Mouse (Mus musculus): ENCODE results near the gene Tnfaip2. TPM values are rescaled to one million over a fixed set of nuclear protein-coding genes. Genes with fewer than 3 reads are reported as not detected.

The Tnfaip2 gene
- polyA plus RNA-seq (2015; fragmentation: Nextera tagmentation; extraction: Ambion mirVana): 9.0 and 9.1 TPM in 2 replicates

- DNase-seq (ENCODE audit: low spot score): no peak
Measured at GRCm38 (mm10) chr12:111442309-111443010, at the start of gene Tnfaip2. Tnfaip2 (plus strand) TSS chr12:111442469.

GRCm38 (mm10) chr12:111394008-111394407 is 48.3 kb upstream of the Tnfaip2 start:
- DNase-seq (ENCODE audit: low spot score): no peak

- no peak for DNase-seq (ENCODE audit: low spot score)
Measured at GRCm38 (mm10) chr12:111396997-111397396, 45.3 kb upstream of the Tnfaip2 start.

DNA sequence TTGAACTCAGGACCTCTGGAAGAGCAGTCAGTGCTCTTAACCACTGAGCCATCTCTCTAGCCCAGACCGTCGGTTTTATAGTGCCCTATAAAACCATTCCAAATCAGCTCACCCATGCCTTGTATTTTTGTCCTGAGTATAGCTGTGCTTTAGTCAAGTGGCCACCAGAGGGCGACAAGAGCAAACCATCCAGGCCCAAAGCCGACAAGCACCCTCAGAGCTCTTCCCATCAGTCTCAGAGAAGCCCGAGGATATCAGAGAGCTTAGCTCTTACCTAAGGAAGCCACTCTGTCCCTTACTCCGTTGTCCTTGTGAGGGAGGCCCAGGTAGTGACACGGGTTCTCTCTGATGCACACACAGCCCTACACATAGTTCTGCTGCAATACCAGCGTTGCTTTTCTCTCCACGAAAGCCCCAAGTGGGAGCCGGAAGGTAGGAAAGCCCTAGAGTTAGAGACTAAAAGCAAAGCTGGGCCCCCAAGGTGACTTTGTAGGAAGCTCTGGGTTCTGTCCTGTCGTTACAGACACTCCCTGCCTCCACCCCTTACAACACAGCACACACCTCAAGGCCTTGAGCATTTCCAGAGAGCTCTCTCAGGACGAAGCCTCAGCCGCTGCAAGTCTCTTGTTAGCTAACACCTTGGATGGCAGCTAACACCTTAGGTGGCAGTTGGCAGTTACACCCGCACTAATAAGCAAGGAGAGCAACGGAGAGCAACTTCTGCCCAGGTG is 40.6 kb upstream of the Tnfaip2 start:
- peak; percentile 75 for DNase-seq (ENCODE audit: low spot score)

DNA sequence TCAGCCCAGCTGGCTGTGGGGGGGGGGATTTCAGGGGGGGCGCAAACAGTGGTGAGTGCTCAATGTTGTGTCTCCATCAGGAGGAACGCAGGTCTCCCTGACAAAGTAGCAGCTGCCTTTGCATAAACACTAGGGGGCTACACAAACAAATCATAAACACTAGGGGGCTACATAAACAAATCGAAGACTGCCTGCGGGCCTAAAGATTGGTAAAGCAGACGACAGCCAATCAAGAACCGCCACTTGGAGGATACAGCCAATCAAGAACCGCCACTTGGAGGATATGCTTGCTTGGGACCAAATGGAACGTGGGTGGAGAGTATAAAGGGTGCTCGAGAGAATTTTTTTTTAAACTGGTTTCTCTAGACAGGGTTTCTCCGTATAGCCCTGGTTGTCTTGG is 37.4 kb upstream of the Tnfaip2 start:
- DNase-seq (ENCODE audit: low spot score): no peak

DNA sequence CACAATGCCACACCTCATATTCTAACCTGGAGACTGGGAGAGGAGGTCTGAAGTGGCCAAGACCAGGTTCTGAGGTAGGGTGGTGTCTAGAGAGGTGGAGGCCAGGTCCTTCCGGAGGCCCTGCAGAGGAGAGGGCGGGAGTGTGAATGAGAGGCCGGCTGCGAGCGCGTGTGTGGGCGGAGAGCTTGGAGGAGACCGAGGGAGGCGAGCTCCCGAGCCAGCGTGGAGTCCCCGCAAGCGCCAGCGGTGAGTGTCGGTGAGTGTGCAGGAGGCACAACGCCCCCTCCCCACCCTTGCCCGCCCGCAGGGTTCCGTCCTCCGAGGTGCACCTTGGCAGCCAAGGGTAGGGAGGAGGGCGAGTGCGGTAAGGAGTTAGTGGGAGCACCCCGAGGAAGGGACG is 35.6 kb upstream of the Tnfaip2 start, which contains the start of gene Lbhd2:
Lbhd2 (plus strand) TSS at position 188 of the 400 bp plus-strand sequence.
- DNase-seq (ENCODE audit: low spot score): peak; percentile 9

GRCm38 (mm10) chr12:111409583-111409982 is 32.7 kb upstream of the Tnfaip2 start:
- no peak for DNase-seq (ENCODE audit: low spot score)

DNA sequence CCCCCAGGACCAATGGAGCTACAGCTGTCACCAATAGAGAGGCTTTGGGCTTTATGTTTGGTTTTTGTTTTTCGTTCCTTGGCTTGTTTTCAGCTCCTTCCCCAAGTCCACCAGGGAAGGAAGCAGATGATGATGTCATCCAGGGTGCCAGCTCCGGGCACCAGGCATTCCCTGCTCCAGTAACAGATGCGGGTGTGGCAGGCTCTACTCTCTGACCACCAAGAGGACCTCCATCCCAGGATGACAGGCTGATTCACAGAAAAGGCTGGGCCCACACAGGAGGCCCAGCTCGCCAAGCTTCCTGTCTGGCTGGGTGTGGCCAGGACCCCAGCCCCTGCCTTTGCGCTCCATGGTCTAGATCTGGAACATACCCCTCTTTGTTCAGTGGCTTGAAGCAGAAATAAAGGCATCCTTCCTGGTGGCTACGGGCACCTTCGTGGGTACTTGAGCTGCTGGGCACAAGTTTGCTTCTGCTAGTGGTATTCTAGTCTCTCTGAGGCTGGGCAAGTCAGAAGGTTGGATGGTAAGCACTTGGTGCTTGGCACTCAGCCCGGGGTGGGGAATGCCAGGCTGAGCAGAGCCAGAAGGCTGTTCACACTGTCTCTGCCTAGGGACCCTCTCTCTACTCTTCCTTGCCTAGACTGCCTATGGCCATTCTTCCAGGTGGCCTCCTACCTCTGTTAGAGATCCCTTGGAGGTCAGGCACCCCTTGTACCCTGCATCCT is 30.5 kb upstream of the Tnfaip2 start:
- no peak for DNase-seq (ENCODE audit: low spot score)

DNA sequence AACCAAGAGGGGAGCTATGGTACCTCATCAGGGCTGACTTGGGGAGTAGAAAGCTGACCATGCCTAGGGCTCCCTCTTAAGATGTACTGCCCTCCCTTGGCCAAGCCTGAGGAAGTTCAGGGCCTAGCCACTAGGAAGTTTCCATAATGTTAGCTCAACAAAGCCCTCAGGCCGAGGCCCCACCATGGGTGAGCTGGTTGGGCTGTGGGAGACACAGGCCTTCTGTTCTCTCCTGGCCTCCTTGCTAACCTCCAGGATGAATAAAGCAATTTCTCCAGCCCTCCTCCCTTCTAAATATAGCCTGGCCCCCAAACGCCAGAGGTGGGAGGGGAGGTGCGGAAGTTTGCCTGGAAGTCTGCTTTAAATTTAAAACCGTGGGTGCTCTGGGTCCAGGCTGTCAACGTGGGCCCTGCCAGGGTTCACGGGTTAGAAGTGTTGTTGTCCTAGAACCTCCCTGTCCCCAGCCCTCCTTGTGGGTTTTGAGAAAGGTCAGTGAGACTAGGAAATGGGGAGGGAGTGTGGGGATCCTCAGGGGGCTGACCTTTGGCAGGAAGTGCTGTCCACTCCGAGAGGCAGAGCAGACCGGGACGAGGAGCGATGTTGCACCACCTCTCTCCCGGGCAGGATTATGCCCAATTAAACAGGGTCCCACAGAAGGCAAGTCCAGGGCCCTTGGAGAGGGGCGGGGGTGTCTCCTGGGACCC is 29.5 kb upstream of the Tnfaip2 start:
- DNase-seq (ENCODE audit: low spot score): no peak

DNA sequence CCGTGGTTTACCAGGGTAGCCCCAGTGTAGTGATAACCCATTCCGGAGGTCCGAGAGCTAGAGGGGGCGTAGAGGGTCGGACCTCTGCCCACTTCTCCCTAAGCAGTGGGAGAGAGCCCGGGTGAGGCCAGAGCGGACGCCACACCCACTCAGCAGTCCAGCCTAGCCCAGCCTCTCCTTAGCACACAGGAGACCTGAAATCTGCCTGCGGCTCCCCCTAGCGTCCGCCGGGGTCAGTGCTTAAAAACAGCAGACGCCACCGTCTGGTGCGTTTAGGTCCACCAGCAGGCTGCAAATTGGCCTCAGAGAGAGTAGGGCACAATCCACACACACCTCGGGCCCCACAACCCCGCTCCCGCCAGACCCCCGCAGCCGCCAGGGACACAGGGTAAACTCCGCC is 29.0 kb upstream of the Tnfaip2 start:
- DNase-seq (ENCODE audit: low spot score): peak; percentile 79

DNA sequence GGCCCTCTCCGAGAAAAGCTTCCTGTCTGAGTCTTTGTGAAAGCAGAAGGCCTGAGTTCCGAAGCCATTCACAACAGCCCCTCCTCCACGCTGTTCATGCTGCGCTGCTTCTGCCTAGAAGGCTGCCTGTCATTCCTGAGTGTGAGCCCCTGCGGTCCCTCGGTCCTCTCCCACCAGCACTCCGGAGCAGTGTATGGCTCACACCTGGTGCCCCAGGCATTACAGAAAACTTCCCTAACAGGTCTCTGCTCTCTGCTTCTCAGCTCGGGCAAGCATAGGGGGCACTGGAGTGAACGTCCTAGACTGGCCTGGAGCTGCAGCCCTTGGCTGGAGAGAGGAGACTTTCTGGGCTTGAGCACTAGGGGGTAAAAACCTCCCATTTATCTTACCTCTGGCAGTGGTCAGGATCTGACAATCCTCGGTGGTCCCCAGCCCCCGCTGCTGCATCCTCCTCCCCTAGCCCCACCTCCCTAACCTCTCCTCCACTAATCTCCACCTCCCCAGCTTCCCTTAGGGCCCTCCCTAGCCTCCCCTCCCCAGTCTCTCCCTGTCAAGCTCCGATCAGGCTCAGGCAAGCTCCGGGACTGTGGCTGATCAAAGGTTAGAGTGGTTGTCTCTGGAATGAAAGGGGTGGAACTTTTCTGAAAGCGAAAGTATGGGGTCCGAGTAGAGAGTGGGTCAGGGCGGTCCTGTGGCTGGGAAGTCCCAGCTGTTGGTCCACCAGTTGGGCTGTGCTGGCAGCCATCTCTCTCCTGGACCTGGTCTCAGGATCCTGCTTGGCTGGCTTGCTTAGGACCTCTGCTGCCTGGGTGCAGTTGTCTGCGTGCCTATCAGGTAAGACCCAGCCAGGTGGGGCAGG is 25.1 kb upstream of the Tnfaip2 start, which contains the start of gene Exoc3l4:
Exoc3l4 (plus strand) TSS at position 97 of the 859 bp plus-strand sequence.
- no peak for DNase-seq (ENCODE audit: low spot score)

DNA sequence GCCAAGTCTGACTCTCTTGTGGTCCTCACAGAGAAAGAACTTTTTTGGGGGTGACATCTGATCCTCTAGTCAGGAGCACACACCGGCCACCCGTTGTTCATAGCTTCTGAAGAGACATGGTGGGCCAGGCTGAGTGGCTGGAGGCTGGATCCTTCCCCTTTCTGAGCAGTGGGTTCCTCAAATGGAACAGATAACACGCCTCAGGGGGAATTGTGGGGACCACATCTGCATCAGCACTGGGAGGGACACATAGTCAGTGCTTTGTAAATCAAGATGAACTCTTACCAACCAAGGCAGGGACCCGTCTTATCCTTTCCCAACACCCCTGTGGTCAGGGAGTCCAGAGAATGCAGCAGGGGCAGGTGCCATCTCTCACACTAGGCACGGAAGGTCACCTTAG is 22.4 kb upstream of the Tnfaip2 start:
- no peak for DNase-seq (ENCODE audit: low spot score)

- DNase-seq (ENCODE audit: low spot score): no peak
Measured at GRCm38 (mm10) chr12:111420946-111421709, 21.1 kb upstream of the Tnfaip2 start.

- no peak for DNase-seq (ENCODE audit: low spot score)
Measured at GRCm38 (mm10) chr12:111422852-111423251, 19.4 kb upstream of the Tnfaip2 start.

DNA sequence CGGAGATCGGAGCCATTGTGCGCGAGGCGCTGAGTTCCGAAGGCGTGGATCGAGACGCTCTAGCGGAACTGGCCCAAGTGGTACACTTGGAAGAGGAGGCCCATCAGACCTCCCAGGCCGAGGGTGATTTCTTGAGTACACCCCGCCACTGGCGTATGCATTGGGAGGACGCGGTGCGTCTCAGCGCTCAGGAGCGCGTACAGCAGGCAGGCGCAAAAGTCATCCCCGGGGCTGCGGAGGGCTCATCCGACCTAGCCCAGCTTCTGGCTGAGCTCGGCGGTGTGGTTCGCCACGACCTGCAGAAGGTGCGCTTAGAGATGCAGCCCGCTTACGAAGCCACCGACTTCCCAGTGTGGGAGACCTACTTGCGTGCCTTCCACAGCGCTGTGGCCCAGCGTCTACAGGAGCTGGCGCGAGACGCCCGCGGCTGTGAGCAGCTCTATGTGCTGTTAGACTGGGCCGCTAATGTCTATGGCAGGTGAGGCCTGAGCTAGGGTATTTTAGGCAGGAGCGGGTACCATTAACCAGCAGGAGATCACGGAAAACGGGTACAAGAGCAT is 18.6 kb upstream of the Tnfaip2 start:
- no peak for DNase-seq (ENCODE audit: low spot score)

- no peak for DNase-seq (ENCODE audit: low spot score)
Measured at GRCm38 (mm10) chr12:111424547-111424946, 17.7 kb upstream of the Tnfaip2 start.

DNA sequence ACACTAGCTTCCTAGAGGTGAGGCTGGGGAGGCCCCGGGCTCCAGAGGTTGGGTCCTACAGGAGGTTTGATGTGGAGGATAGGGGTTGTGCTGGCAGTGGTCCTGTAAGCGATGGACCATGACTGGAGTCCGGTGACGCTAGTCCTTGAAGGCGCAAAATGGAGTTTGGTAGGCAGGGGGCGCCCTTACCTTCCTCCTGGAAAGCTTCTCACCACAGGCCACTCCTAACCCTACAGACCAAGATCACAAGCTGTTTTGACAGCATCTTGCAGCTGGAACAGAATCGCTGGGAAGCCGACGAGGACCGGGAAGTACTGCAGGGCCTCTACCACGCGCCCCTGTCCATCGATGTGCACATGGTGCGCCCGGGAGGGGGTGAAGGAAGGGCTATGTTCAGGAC is 17.0 kb upstream of the Tnfaip2 start:
- peak; percentile 66 for DNase-seq (ENCODE audit: low spot score)

- DNase-seq (ENCODE audit: low spot score): peak; percentile 82
Measured at GRCm38 (mm10) chr12:111425789-111426460, 16.3 kb upstream of the Tnfaip2 start.
